In the genomic region with DNA sequence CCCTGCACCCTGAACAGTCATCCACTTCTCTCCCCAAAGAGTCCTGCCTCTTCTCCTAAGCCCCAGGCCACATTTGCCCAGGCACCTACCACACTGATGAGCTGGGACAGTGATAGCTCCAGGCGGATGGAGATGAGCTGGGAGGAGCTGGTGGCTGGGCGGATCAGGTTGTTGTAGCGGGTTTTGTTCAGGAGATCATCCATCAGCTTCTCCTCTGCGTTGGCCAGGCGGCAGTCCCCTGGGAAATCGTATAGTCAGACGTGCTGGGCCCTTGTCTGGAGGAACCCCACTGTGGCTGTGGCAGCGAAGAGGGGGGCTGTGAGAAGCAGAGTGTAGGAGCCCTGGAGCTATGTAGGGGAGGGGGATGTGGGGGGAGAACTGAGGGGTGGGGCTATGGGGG, we compare ENCODE assay signal across 16 mouse cellular contexts. TPM values are rescaled to one million over a fixed set of nuclear protein-coding genes. Genes with fewer than 3 reads are reported as not detected.
DNase-seq lines count a peak whose midpoint lies in the region; ATAC-seq lines count a peak whose summit lies in the region.
"Had no signal": no experiment of that assay in that cellular context is flagged by ENCODE, and none has a peak within 500 bp of the region (broad histone marks: within the 10 kb centered on the region; RNA-seq: fewer than 3 reads in every experiment).

No protein-coding gene starts in this region.

- no peak overlapping the region for H3K27ac ChIP-seq in limb, embryonic 12.5 days
- no peak overlapping the region for H3K27ac ChIP-seq in limb, embryonic 10.5 days
- no peak overlapping the region for H3K27ac ChIP-seq in embryonic facial prominence, embryonic 12.5 days
- H3K27ac ChIP-seq: gastrocnemius, adult 2 months; hindbrain, embryonic 15.5 days; kidney, postnatal 0 days; limb, embryonic 13.5 days had no signal

- H3K4me1 ChIP-seq in limb, embryonic 12.5 days (replicated peaks) = peaks cover 8% of the 10 kb centered on the region
- peaks cover 21% of the 10 kb centered on the region for H3K4me1 ChIP-seq in limb, embryonic 10.5 days
- H3K4me1 ChIP-seq in embryonic facial prominence, embryonic 12.5 days = 0 out of 2 replicates have a peak, but pooled peaks cover 8% of the 10 kb centered on the region

- no peak overlapping the region for H3K9ac ChIP-seq in limb, embryonic 12.5 days (replicated peaks)
- no peak overlapping the region for H3K9ac ChIP-seq in embryonic facial prominence, embryonic 12.5 days
- H3K9ac ChIP-seq: hindbrain, embryonic 15.5 days; limb, embryonic 13.5 days; liver, postnatal 0 days had no signal

- no peak overlapping the region for H3K4me3 ChIP-seq in limb, embryonic 12.5 days (replicated peaks)
- no peak overlapping the region for H3K4me3 ChIP-seq in limb, embryonic 10.5 days
- H3K4me3 ChIP-seq in embryonic facial prominence, embryonic 12.5 days = no peak overlapping the region
- H3K4me3 ChIP-seq: gastrocnemius, adult 2 months; hindbrain, embryonic 15.5 days; limb, embryonic 13.5 days had no signal

- WGBS in limb, embryonic 12.5 days = 7% methylated on average over 8 of the region's 8 CpGs
- WGBS in limb, embryonic 10.5 days = 5% methylated on average over 8 of the region's 8 CpGs
- 16% methylated on average over 8 of the region's 8 CpGs for WGBS in embryonic facial prominence, embryonic 12.5 days

- ATAC-seq in limb, embryonic 12.5 days (ENCODE audit: insufficient number of reproducible peaks, insufficient read depth, low FRiP score, low TSS enrichment, low read depth) = no peak
- ATAC-seq in embryonic facial prominence, embryonic 12.5 days (ENCODE audit: insufficient number of reproducible peaks, insufficient read depth, low FRiP score, low TSS enrichment) = no peak
- 0 out of 2 replicates have a peak, but pooled peaks have one; percentile 4 for ATAC-seq in neutrophil, adult 5-6 weeks (ENCODE audit: extremely low read depth, insufficient number of reproducible peaks, low FRiP score, poor library complexity, severe bottlenecking)
- ATAC-seq: liver, postnatal 0 days had no signal

- no peaks in the 10 kb centered on the region for H3K36me3 ChIP-seq in limb, embryonic 12.5 days
- no peaks in the 10 kb centered on the region for H3K36me3 ChIP-seq in limb, embryonic 10.5 days
- no peaks in the 10 kb centered on the region for H3K36me3 ChIP-seq in embryonic facial prominence, embryonic 12.5 days
- H3K36me3 ChIP-seq: hindbrain, embryonic 15.5 days; limb, embryonic 13.5 days had no signal

- H3K27me3 ChIP-seq in limb, embryonic 12.5 days = peaks cover 22% of the 10 kb centered on the region; the same call in 1 of the 2 replicates
- H3K27me3 ChIP-seq in limb, embryonic 10.5 days (ENCODE audit: low read depth, poor library complexity, severe bottlenecking) = peaks cover 35% of the 10 kb centered on the region
- 0 out of 2 replicates have a peak, but pooled peaks cover 2% of the 10 kb centered on the region for H3K27me3 ChIP-seq in embryonic facial prominence, embryonic 12.5 days
- H3K27me3 ChIP-seq: hindbrain, embryonic 15.5 days had no signal

- H3K9me3 ChIP-seq in limb, embryonic 12.5 days = no peaks in the 10 kb centered on the region
- H3K9me3 ChIP-seq in limb, embryonic 10.5 days (replicated peaks) = no peaks in the 10 kb centered on the region
- no peaks in the 10 kb centered on the region for H3K9me3 ChIP-seq in embryonic facial prominence, embryonic 12.5 days
- H3K9me3 ChIP-seq: hindbrain, embryonic 15.5 days had no signal

- H3K4me2 ChIP-seq in limb, embryonic 12.5 days = peak overlapping the region; percentile 10; the same call in 1 of the 2 replicates
- 0 out of 2 replicates have a peak overlapping the region, but pooled peaks have one; percentile 13 for H3K4me2 ChIP-seq in embryonic facial prominence, embryonic 12.5 days (replicated peaks)
- H3K4me2 ChIP-seq: hindbrain, embryonic 15.5 days; limb, embryonic 13.5 days had no signal

- DNase-seq in limb, embryonic 10.5 days (ENCODE audit: low spot score) = no peak
- DNase-seq in ZHBTc4 (ENCODE audit: low read depth, low spot score) = peak; percentile 76
- no peak for DNase-seq in gastrocnemius, postnatal 4 days (ENCODE audit: low spot score in 2 of 2)
- DNase-seq in yolk sac, embryonic 10.5 days (ENCODE audit: low spot score) = no peak
- DNase-seq: cerebellum, adult 11 months; gastrocnemius, adult 2 months; layer of hippocampus, postnatal 36 days; liver, postnatal 0 days; thymus, postnatal 36 days had no signal

RNA-seq across cellular contexts. Expression of a gene that starts 4.9 kb away (rescaled TPM):
- 0.13 TPM in 1 of 2 replicates, not detected in the other for polyA plus RNA-seq in limb, embryonic 12.5 days (2016; fragmentation: Nextera tagmentation; extraction: Ambion mirVana)
- polyA plus RNA-seq in limb, embryonic 10.5 days (2016; fragmentation: Nextera tagmentation; extraction: Ambion mirVana) = 0.18 and 0.40 TPM in 2 replicates
- polyA plus RNA-seq in embryonic facial prominence, embryonic 12.5 days (2016; fragmentation: Nextera tagmentation; extraction: Ambion mirVana) = 0.76 and 0.92 TPM in 2 replicates
- total RNA-seq in neutrophil, adult 5-6 weeks (2017) = not detected in 2 replicates
- total RNA-seq in gastrocnemius, postnatal 4 days (2021) = under 1 TPM; 0.10 to 0.20 TPM
- total RNA-seq: gastrocnemius, adult 2 months had no signal
- polyA plus RNA-seq: liver, postnatal 0 days had no signal

RNA-seq across cellular contexts. Expression of a gene that starts 17.3 kb away (rescaled TPM):
- 0.08 TPM in 1 of 2 replicates, not detected in the other for polyA plus RNA-seq in limb, embryonic 12.5 days (2016; fragmentation: Nextera tagmentation; extraction: Ambion mirVana)
- polyA plus RNA-seq in limb, embryonic 10.5 days (2016; fragmentation: Nextera tagmentation; extraction: Ambion mirVana) = 0.15 and 0.25 TPM in 2 replicates
- polyA plus RNA-seq in embryonic facial prominence, embryonic 12.5 days (2016; fragmentation: Nextera tagmentation; extraction: Ambion mirVana) = 2.8 and 2.9 TPM in 2 replicates
- total RNA-seq in neutrophil, adult 5-6 weeks (2017) = not detected in 2 replicates
- total RNA-seq in gastrocnemius, postnatal 4 days (2021) = under 1 TPM in 1 of 2 experiments, not detected in 1; 0.10 TPM
- total RNA-seq: gastrocnemius, adult 2 months; megakaryocyte progenitor cell, adult 5-6 weeks had no signal
- polyA plus RNA-seq: liver, postnatal 0 days had no signal
